Mouse (Mus musculus) lung, adult 2 months (tissue): ENCODE results near the gene Irgm2. TPM values are rescaled to one million over a fixed set of nuclear protein-coding genes. Genes with fewer than 3 reads are reported as not detected.
"Not testable (repeated sequence)": the region's sequence is repeated elsewhere in the genome, so short reads cannot be mapped to it uniquely, and the experiment has no call there.

Experiments used
- DNase-seq: peaks from one replicate; pipeline ENCODE4 v3.0.0; 2022
- H3K4me1 ChIP-seq: fragments of 200-500 bp; 2 replicates; pipeline ENCODE4 v1.6.1; 2011; ENCODE audit warnings: low read length; ENCODE audit not compliant: control insufficient read depth, insufficient read depth
- H3K4me3 ChIP-seq: fragments of 200-500 bp; replicated peaks from 2 replicates; pipeline ENCODE3; 2011; ENCODE audit warnings: low read depth, mild to moderate bottlenecking, control low read depth, low read length; ENCODE audit errors: extremely low read depth
- CTCF ChIP-seq: fragments of 200-500 bp; IDR thresholded peaks from 2 replicates; pipeline ENCODE4 v1.5.1; 2011; ENCODE audit warnings: mild to moderate bottlenecking, low read length, control low read depth; ENCODE audit not compliant: insufficient read depth
- POLR2A ChIP-seq: fragments of 200-500 bp; IDR thresholded peaks from 2 replicates; pipeline ENCODE4 v1.6.1; 2011; ENCODE audit warnings: low read depth, mild to moderate bottlenecking, control low read depth, low read length, borderline replicate concordance; ENCODE audit errors: extremely low read depth
- WGBS: fragments of 180-500 bp; shearing (Covaris S2); methylation state at CpG from one replicate; pipeline ENCODE4 v1.1.7; 2018; 5-methylcytosine and 5-hydroxymethylcytosine counted together
- polyA plus RNA-seq: library from polyadenylated mRNA; depleted of rRNA; stranded (reverse); fragments of >200 nt; gene quantifications from 2 replicates; pipeline ENCODE4 v1.2.3, GENCODE M21; 2012

Irgm2 gene
- polyA plus RNA-seq, 1 experiment, result 16.4 TPM

- Histone ChIP-seq H3K4me3 (no peak overlapping the region), H3K4me1 (peaks cover 8% of the 10 kb centered on the region; the same call in 1 of the 2 replicates)
- TF ChIP-seq POLR2A, result no peak
- TF ChIP-seq CTCF, result peak; percentile 99
- 8% methylated on average over 5 of the region's 5 CpGs for WGBS
- DNase-seq, result peak; percentile 76
Measured at GRCm38 (mm10) chr11:58225655-58226054, 26.2 kb downstream of the Irgm2 start.

- Histone ChIP-seq H3K4me3 (no peak overlapping the region), H3K4me1 (peaks cover 8% of the 10 kb centered on the region; the same call in 1 of the 2 replicates)
- TF ChIP-seq CTCF (no peak), POLR2A (no peak)
- no peak for DNase-seq
Measured at GRCm38 (mm10) chr11:58226425-58226824, 27.0 kb downstream of the Irgm2 start.

GRCm38 (mm10) chr11:58228021-58228420, 28.6 kb downstream of the Irgm2 start:
- not testable (repeated sequence) for H3K4me1 ChIP-seq, H3K4me3 ChIP-seq, DNase-seq
- 92% methylated on average over 2 of the region's 2 CpGs for WGBS

- WGBS, result 58% methylated on average over 16 of the region's 16 CpGs
- no peak for DNase-seq
- Histone ChIP-seq H3K4me3 (no peak overlapping the region), H3K4me1 (0 out of 2 replicates have a peak, but pooled peaks cover 3% of the 10 kb centered on the region)
- TF ChIP-seq CTCF (no peak), POLR2A (no peak)
Measured at GRCm38 (mm10) chr11:58230396-58230910, 31.0 kb downstream of the Irgm2 start.

- H3K4me1 ChIP-seq, result no peaks in the 10 kb centered on the region
- no peak overlapping the region for H3K4me3 ChIP-seq
- DNase-seq, result no peak
- WGBS, result 83% methylated on average over 8 of the region's 8 CpGs
- no peak for TF ChIP-seq CTCF
- TF ChIP-seq POLR2A, result no peak
Measured at GRCm38 (mm10) chr11:58231156-58231555, 31.7 kb downstream of the Irgm2 start.

GRCm38 (mm10) chr11:58234551-58234950, 35.1 kb downstream of the Irgm2 start:
- DNase-seq, H3K4me3 ChIP-seq, H3K4me1 ChIP-seq: not testable (repeated sequence)
- 67% methylated on average over 3 of the region's 3 CpGs for whole genome bisulfite sequencing

- H3K4me3 ChIP-seq, result no peak overlapping the region
- no peak for DNase-seq
- no peaks in the 10 kb centered on the region; the same call in 1 of the 2 replicates for H3K4me1 ChIP-seq
- WGBS, result 18% methylated on average over 6 of the region's 6 CpGs
- TF ChIP-seq CTCF (peak; percentile 84), POLR2A (no peak)
Measured at GRCm38 (mm10) chr11:58235152-58235551, 35.7 kb downstream of the Irgm2 start.

- H3K4me3 ChIP-seq, result peak overlapping the region; percentile 52
- no peaks in the 10 kb centered on the region; the same call in 1 of the 2 replicates for H3K4me1 ChIP-seq
- WGBS, result 4% methylated on average over 37 of the region's 37 CpGs
- DNase-seq, result peak; percentile 52
- TF ChIP-seq POLR2A, result no peak
- TF ChIP-seq CTCF, result peak; percentile 24; the same call in 1 of the 2 replicates
Measured at GRCm38 (mm10) chr11:58238840-58239791, 39.7 kb downstream of the Irgm2 start.

GRCm38 (mm10) chr11:58247294-58247693, 47.9 kb downstream of the Irgm2 start:
- DNase-seq, result no peak
- WGBS, result 28% methylated on average over 4 of the region's 4 CpGs
- no peaks in the 10 kb centered on the region for H3K4me1 ChIP-seq
- no peak for TF ChIP-seq POLR2A
- no peak for TF ChIP-seq CTCF
- no peak overlapping the region for H3K4me3 ChIP-seq
